Mouse (Mus musculus): ENCODE results near the gene Riiad1.

GRCm38 (mm10) chr3:94473115-94473505 is 7.0 kb downstream of the Riiad1 start:
- no peak for TF ChIP-seq CTCF (IDR thresholded peaks at IDR 0.05; ENCODE audit: low read depth)
- no peak for TF ChIP-seq EP300 (IDR thresholded peaks at IDR 0.05; ENCODE audit: low read depth)

All from heart, postnatal 0 days (tissue).